Mouse (Mus musculus): ENCODE measurements around the gene Pqbp1.
A peak's percentile ranks its signal among the peaks of the same experiment; 100 is the strongest.

Gene Pqbp1

GRCm38 (mm10) chrX:7878495-7878894 is 20.6 kb downstream of the Pqbp1 start:
- no peak for DNase-seq (ENCODE audit: low read depth, low spot score)

- DNase-seq (ENCODE audit: low read depth, low spot score) = peak; percentile 95
These were observed 21.1 kb downstream of the Pqbp1 start, which contains the start of gene Pim2 for GRCm38 (mm10) chrX:7878007-7878419. Pim2 (plus strand) TSS chrX:7878262.

- DNase-seq (ENCODE audit: low read depth, low spot score) = peak; percentile 66
These were observed 29.2 kb downstream of the Pqbp1 start for GRCm38 (mm10) chrX:7869826-7870225.

DNA sequence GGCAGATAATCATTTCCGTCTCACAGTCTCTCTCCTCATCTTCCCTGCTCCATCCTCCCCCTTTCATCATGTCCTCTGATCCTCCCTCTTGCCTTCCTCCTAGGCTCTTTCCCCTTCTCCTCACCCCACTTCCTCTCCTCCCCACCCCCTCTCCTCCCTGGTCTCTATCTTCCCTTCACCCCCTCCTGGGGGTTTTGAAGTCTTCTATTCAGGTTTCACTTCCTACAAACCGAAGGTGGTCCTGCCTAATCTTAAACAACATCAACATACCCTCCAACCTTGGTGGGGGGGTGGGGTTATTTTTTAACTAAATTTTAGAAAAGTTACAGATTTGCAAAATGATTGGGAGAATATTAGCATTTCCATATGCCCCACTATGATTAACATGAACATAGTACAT is 30.6 kb downstream of the Pqbp1 start:
- no peak for DNase-seq (ENCODE audit: low read depth, low spot score)

GRCm38 (mm10) chrX:7867141-7867540 is 31.9 kb downstream of the Pqbp1 start:
- no peak for DNase-seq (ENCODE audit: low read depth, low spot score)

DNA sequence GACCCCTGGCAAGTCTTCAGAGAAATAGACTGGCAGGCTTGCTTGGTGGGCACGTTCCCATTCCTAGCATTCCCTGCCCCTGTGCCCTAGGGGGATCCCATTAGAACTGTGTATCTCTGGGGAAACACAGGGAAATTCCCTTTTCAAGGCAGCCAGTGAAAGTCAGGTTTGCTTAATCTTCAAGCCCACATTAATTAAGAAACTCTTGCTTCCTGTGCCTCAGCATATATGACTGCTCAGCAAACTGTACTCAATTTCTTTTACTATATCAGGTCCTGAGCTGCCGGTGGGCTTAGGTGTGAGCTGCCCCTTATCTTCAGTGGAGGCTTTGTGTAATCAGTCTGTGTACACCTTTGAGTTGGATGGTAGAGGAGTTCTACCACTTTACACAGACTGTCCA is 33.3 kb downstream of the Pqbp1 start:
- no peak for DNase-seq (ENCODE audit: low read depth, low spot score)

DNA sequence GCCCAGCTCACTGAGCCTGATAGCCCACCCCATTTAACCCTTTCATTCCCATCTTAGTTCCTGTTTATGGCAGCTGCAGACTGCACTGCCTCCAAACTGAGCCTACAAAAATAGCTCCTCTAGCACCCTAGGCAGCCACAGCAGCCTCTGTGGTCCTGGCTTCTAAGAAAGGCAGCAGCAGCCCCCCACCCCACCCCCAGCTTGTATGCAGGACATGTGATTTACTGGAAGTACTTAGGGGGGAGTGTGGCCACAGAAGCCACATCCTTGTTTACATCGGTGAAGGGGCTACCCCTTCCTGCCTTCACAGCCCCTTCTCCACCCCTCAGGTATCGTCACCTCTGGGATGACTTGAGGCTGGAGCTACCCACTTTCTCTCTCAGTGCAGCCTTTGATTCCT is 33.7 kb downstream of the Pqbp1 start:
- no peak for DNase-seq (ENCODE audit: low read depth, low spot score)

GRCm38 (mm10) chrX:7864551-7864950 is 34.5 kb downstream of the Pqbp1 start:
- DNase-seq (ENCODE audit: low read depth, low spot score) = no peak

DNA sequence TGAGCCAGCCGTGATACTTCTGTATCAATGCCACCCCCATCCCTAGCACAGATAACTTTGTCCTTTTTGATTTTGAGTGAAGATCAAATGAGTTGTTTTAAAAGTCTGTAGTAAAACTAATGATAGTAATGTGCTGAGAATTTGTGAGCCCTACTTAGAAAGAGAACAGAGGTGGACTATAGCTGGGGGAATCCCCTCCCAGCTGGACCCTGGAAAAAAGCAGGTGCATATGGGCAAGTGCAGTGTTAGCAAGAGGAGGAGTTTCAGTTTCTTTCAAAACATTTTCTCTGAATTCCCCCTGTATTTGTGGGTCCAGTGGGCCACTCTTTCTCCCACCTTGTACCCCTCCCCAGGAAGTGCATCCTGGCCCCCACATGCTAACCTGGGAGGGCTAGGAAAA is 35.9 kb downstream of the Pqbp1 start:
- no peak for DNase-seq (ENCODE audit: low read depth, low spot score)

DNA sequence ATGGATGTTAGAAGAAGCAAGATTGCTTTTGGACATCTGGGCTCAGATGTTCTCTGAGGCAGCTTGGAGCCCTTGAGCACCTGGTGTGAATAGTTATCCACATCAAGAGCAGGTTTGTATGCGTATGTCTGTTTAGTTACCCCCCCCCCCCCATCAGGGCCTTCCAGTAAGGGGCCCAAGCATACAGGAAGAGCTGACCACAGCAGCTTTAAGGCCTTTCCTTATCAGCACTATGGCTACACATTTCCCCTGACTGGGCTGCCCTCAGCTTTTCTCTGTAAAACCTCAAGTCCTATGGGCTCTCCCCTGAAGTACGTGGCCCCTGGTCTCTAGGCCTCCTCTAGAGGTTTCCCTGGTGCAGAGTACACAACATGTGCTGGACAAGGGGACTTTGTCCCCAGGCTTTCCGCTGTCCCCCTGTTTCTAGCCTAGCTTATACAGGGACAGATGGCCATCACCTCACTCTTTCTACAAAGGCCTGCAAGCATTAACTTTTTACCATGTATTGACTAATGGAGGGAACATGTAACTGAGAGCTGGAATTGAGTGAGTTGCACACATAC is 39.8 kb downstream of the Pqbp1 start:
- no peak for DNase-seq (ENCODE audit: low read depth, low spot score)

- DNase-seq (ENCODE audit: low read depth, low spot score) = peak; percentile 40
These were observed 44.5 kb downstream of the Pqbp1 start for GRCm38 (mm10) chrX:7854578-7854977.

GRCm38 (mm10) chrX:7847845-7848244 is 51.2 kb downstream of the Pqbp1 start:
- DNase-seq (ENCODE audit: low read depth, low spot score) = no peak

Measured in ZHBTc4 (cell line).